Mouse (Mus musculus): ENCODE data around the gene Anpep.

DNA sequence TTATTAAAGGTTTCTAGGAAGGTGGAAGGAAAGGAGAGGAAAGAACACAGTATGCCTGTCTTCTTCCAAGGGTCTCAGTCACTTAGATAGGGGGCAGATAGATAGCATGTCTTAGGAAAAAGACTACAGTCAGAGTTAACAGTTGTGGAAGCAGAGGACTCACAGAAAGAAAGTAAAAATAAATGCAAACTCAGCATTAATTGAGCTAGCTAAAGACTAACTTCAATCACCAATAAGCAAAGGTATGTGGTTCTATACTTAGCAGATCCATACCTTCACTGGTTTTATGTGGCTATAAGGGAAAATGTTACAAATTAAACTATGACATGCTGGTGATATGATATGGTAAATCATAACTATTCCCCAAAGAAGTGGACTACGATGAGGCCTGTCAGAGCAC, 33.9 kb upstream of the Anpep start:
- TF ChIP-seq MAFK (IDR thresholded peaks at IDR 0.05; ENCODE audit: borderline replicate concordance, low read depth, low read length) (peak; percentile 92), MAZ (IDR thresholded peaks at IDR 0.05; ENCODE audit: low read depth, low read length) (no peak), POLR2A (IDR thresholded peaks at IDR 0.05; ENCODE audit: control insufficient read depth in 1 of 2, insufficient read depth in 1 of 2, low read depth in 1 of 2, low read length in 2 of 2, poor library complexity in 1 of 2) (no peak), MYB (IDR thresholded peaks at IDR 0.05; ENCODE audit: low read depth, low read length) (no peak), RCOR1 (IDR thresholded peaks at IDR 0.05; ENCODE audit: low read depth, low read length) (no peak), CTCF (IDR thresholded peaks at IDR 0.05 in 2 of 3, conservative IDR thresholded peaks at IDR 0.05 in 1 of 3; ENCODE audit: control insufficient read depth in 1 of 3, insufficient read depth in 1 of 3, low read depth in 2 of 3, low read length in 3 of 3, poor library complexity in 1 of 3, severe bottlenecking in 1 of 3) (no peak), SIN3A (IDR thresholded peaks at IDR 0.05; ENCODE audit: low read length) (no peak), KAT2A (conservative IDR thresholded peaks at IDR 0.05; ENCODE audit: low read depth, low read length) (no peak), NELFE (IDR thresholded peaks at IDR 0.05; ENCODE audit: low read depth, low read length) (no peak)
